Mouse (Mus musculus): ENCODE results near the gene Zfp988. TPM values are rescaled to one million over a fixed set of nuclear protein-coding genes. Genes with fewer than 3 reads are reported as not detected.
"Not testable (repeated sequence)": the region's sequence is repeated elsewhere in the genome, so short reads cannot be mapped to it uniquely, and the experiment has no call there.

The Zfp988 gene
- polyA plus RNA-seq, 1 experiment from 2014 or later = 0.09 TPM

GRCm38 (mm10) chr4:147361003-147361402, 55.5 kb downstream of the Zfp988 start, which contains the start of gene Zfp978:
Gene Zfp978, plus strand, starts transcription at chr4:147361303.
- H3K9ac ChIP-seq (ENCODE audit: low read length); H3K27me3 ChIP-seq (ENCODE audit: control insufficient read depth, insufficient read depth, low read length); H3K9me3 ChIP-seq (ENCODE audit: control insufficient read depth, low read length); H3K4me2 ChIP-seq (ENCODE audit: low read depth); ATAC-seq (ENCODE audit: insufficient read depth, low FRiP score, low TSS enrichment); H3K4me3 ChIP-seq (ENCODE audit: low read depth, low read length); DNase-seq (ENCODE audit: low spot score); H3K36me3 ChIP-seq (ENCODE audit: control insufficient read depth, insufficient read depth, low read length); H3K27ac ChIP-seq (ENCODE audit: low read depth, low read length); H3K4me1 ChIP-seq (ENCODE audit: control insufficient read depth, insufficient read depth, low read length): not testable (repeated sequence)
- no CpG with 5 or more reads among the region's 6 CpGs for WGBS

DNA sequence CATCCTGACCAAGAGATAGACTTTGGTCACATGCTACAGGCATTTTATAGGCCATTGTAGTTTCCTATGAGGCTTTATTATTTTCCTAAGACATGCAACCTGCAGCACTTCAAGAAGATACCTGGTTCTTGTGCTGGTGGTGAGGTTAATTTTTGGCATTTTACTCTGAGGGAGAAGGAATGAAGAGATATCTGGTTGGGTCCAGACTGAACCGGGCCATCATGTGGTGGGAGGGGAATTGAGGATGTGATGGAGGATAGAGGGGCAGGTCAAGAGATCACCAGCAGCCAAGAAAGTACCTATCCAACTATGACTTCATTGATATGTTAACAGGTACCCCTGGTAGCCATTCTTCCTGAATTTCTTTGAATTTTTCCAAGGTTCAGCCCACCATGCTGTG, 56.4 kb downstream of the Zfp988 start:
- not testable (repeated sequence) for H3K4me1 ChIP-seq (ENCODE audit: control insufficient read depth, insufficient read depth, low read length); H3K4me3 ChIP-seq (ENCODE audit: low read depth, low read length)
- no CpG with 5 or more reads among the region's 1 CpGs for WGBS

DNA sequence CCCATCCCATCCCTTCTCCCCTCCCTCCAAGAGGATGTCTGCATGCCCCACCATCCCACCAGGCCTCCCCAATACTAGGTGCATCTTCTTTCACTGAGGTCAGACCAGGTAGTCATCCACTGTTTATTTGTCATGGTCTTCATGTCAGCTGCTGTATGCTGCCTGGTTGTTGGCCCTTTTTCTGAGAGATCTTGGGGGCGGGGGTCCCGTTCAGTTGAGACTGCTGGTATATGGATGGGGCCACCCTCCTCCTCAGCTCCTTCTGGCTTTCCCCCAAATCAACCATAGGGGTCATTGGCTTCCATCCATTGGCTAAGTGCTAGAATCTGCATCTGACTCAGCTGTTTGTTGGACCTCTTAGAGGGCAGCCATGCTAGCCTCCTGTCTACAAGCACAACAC, 64.1 kb downstream of the Zfp988 start:
- H3K9me3 ChIP-seq (ENCODE audit: control insufficient read depth, low read length); H3K27ac ChIP-seq (ENCODE audit: low read depth, low read length); H3K27me3 ChIP-seq (ENCODE audit: control insufficient read depth, insufficient read depth, low read length); H3K4me3 ChIP-seq (ENCODE audit: low read depth, low read length); H3K4me2 ChIP-seq (ENCODE audit: low read depth); H3K4me1 ChIP-seq (ENCODE audit: control insufficient read depth, insufficient read depth, low read length); H3K9ac ChIP-seq (ENCODE audit: low read length); DNase-seq (ENCODE audit: low spot score); H3K36me3 ChIP-seq (ENCODE audit: control insufficient read depth, insufficient read depth, low read length): not testable (repeated sequence)
- no CpG with 5 or more reads among the region's 2 CpGs for WGBS
- peak; percentile 86 for ATAC-seq (ENCODE audit: insufficient read depth, low FRiP score, low TSS enrichment)

More for the DNA sequence above, 56.4 kb downstream of the Zfp988 start:
- ATAC-seq (ENCODE audit: insufficient read depth, low FRiP score, low TSS enrichment); H3K9me3 ChIP-seq (ENCODE audit: control insufficient read depth, low read length); H3K27me3 ChIP-seq (ENCODE audit: control insufficient read depth, insufficient read depth, low read length); H3K36me3 ChIP-seq (ENCODE audit: control insufficient read depth, insufficient read depth, low read length); H3K27ac ChIP-seq (ENCODE audit: low read depth, low read length); DNase-seq (ENCODE audit: low spot score); H3K4me2 ChIP-seq (ENCODE audit: low read depth); H3K9ac ChIP-seq (ENCODE audit: low read length): not testable (repeated sequence)

DNA sequence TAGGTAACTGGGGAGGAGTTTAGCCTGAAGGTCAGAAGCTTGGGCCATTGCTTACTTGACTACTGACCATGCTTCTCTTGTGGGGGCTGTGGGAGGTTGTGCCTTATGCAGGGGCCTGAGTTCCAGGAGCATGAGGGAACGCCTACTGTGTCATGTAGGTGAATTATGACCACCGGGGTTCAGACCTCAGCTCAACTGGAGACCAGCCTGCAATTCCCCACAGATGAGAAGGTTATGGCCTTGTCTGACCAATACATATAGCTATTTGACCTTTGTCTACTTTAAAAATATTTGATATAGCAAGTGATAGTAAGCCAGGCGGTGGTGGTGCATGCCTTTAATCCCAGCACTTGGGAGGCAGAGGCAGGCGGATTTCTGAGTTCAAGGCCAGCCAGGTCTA, 77.7 kb downstream of the Zfp988 start:
- not testable (repeated sequence) for H3K27ac ChIP-seq (ENCODE audit: low read depth, low read length); H3K9ac ChIP-seq (ENCODE audit: low read length); H3K4me2 ChIP-seq (ENCODE audit: low read depth); H3K27me3 ChIP-seq (ENCODE audit: control insufficient read depth, insufficient read depth, low read length); H3K4me1 ChIP-seq (ENCODE audit: control insufficient read depth, insufficient read depth, low read length); ATAC-seq (ENCODE audit: insufficient read depth, low FRiP score, low TSS enrichment); H3K36me3 ChIP-seq (ENCODE audit: control insufficient read depth, insufficient read depth, low read length); DNase-seq (ENCODE audit: low spot score); H3K9me3 ChIP-seq (ENCODE audit: control insufficient read depth, low read length); H3K4me3 ChIP-seq (ENCODE audit: low read depth, low read length)
- WGBS = 89% methylated on average over 2 of the region's 4 CpGs

Other genes with a start within 250 kb of the Zfp988 start
- 6.5 and 6.7 TPM in 2 replicates for gene Zfp991, start 173.6 kb upstream of the Zfp988 start, polyA plus RNA-seq (2014; fragmentation: Nextera tagmentation; extraction: Ambion mirVana)
- 0.28 TPM in 1 of 2 replicates, not detected in the other for gene Zfp978, start 55.6 kb downstream of the Zfp988 start, polyA plus RNA-seq (2014; fragmentation: Nextera tagmentation; extraction: Ambion mirVana)
- 6.1 and 7.1 TPM in 2 replicates for gene Zfp982, start 186.7 kb downstream of the Zfp988 start, polyA plus RNA-seq (2014; fragmentation: Nextera tagmentation; extraction: Ambion mirVana)
- gene Gm16503, start 234.5 kb downstream of the Zfp988 start, polyA plus RNA-seq (2014; fragmentation: Nextera tagmentation; extraction: Ambion mirVana) = 0.09 and 0.16 TPM in 2 replicates
- gene Zfp985, start 247.6 kb downstream of the Zfp988 start, polyA plus RNA-seq (2014; fragmentation: Nextera tagmentation; extraction: Ambion mirVana) = 0.15 TPM in 1 of 2 replicates, not detected in the other